Comparison of ENCODE assay signal across 13 mouse cellular contexts in genomic region chr8:110754713-110755112, GRCm38 (mm10). TPM values are rescaled to one million over a fixed set of nuclear protein-coding genes. Genes with fewer than 3 reads are reported as not detected.
DNase-seq lines count a peak whose midpoint lies in the region; ATAC-seq and TF ChIP-seq lines count a peak whose summit lies in the region.
"Had no signal": no experiment of that assay in that cellular context is flagged by ENCODE, and none has a peak within 500 bp of the region (broad histone marks: within the 10 kb centered on the region; RNA-seq: fewer than 3 reads in every experiment).

No protein-coding gene starts in this region.

- H3K36me3 ChIP-seq in hindbrain, embryonic 13.5 days, result no peaks in the 10 kb centered on the region
- H3K36me3 ChIP-seq in hindbrain, embryonic 10.5 days, result no peaks in the 10 kb centered on the region
- H3K36me3 ChIP-seq in midbrain, embryonic 13.5 days, result no peaks in the 10 kb centered on the region
- no peaks in the 10 kb centered on the region for H3K36me3 ChIP-seq in midbrain, embryonic 15.5 days (replicated peaks)
- no peaks in the 10 kb centered on the region for H3K36me3 ChIP-seq in embryonic facial prominence, embryonic 12.5 days
- no peaks in the 10 kb centered on the region for H3K36me3 ChIP-seq in stomach, postnatal 0 days (ENCODE audit: control insufficient read depth, insufficient read depth, low read length)
- no peaks in the 10 kb centered on the region for H3K36me3 ChIP-seq in forebrain, embryonic 13.5 days (ENCODE audit: poor library complexity, severe bottlenecking)
- H3K36me3 ChIP-seq: lung, embryonic 15.5 days had no signal

- TF ChIP-seq EP300 in stomach, postnatal 0 days (optimal IDR thresholded peaks at IDR 0.05), result no peak

- H3K9ac ChIP-seq in hindbrain, embryonic 13.5 days, result 0 out of 2 replicates have a peak overlapping the region, but pooled peaks have one; percentile 19
- H3K9ac ChIP-seq in midbrain, embryonic 13.5 days (replicated peaks), result 0 out of 2 replicates have a peak overlapping the region, but pooled peaks have one; percentile 14
- H3K9ac ChIP-seq in midbrain, embryonic 15.5 days, result no peak overlapping the region
- no peak overlapping the region for H3K9ac ChIP-seq in embryonic facial prominence, embryonic 12.5 days
- H3K9ac ChIP-seq in stomach, postnatal 0 days (ENCODE audit: low read length), result no peak overlapping the region
- no peak overlapping the region for H3K9ac ChIP-seq in forebrain, embryonic 13.5 days
- H3K9ac ChIP-seq: lung, embryonic 15.5 days had no signal

- no peaks in the 10 kb centered on the region for H3K27me3 ChIP-seq in hindbrain, embryonic 13.5 days
- H3K27me3 ChIP-seq in hindbrain, embryonic 10.5 days (ENCODE audit: insufficient read depth, poor library complexity, severe bottlenecking), result no peaks in the 10 kb centered on the region
- H3K27me3 ChIP-seq in midbrain, embryonic 13.5 days, result no peaks in the 10 kb centered on the region
- H3K27me3 ChIP-seq in midbrain, embryonic 15.5 days (replicated peaks), result no peaks in the 10 kb centered on the region
- H3K27me3 ChIP-seq in embryonic facial prominence, embryonic 12.5 days, result no peaks in the 10 kb centered on the region
- H3K27me3 ChIP-seq in stomach, postnatal 0 days (ENCODE audit: control insufficient read depth, insufficient read depth, low read length), result no peaks in the 10 kb centered on the region
- no peaks in the 10 kb centered on the region for H3K27me3 ChIP-seq in forebrain, embryonic 13.5 days
- H3K27me3 ChIP-seq: lung, embryonic 15.5 days had no signal

- no peak for ATAC-seq in hindbrain, embryonic 13.5 days (ENCODE audit: low FRiP score)
- no peak for ATAC-seq in midbrain, embryonic 13.5 days
- no peak for ATAC-seq in midbrain, embryonic 15.5 days (replicated peaks)
- peak; percentile 73; the same call in 1 of the 2 replicates for ATAC-seq in embryonic facial prominence, embryonic 12.5 days (ENCODE audit: insufficient number of reproducible peaks, insufficient read depth, low FRiP score, low TSS enrichment)
- ATAC-seq in stomach, postnatal 0 days (ENCODE audit: low FRiP score, low TSS enrichment), result peak; percentile 27; the same call in 1 of the 2 replicates
- no peak for ATAC-seq in forebrain, embryonic 13.5 days

- DNase-seq in hindbrain, embryonic 10.5 days (ENCODE audit: low spot score), result no peak
- no peak for DNase-seq in stomach, postnatal 0 days (ENCODE audit: low spot score)
- no peak for DNase-seq in gastrocnemius, postnatal 36 days
- DNase-seq: adrenal gland, postnatal 36 days; cerebellum, adult 8-10 months; kidney, adult 18-20 months had no signal

- H3K4me3 ChIP-seq in hindbrain, embryonic 13.5 days, result no peak overlapping the region
- H3K4me3 ChIP-seq in hindbrain, embryonic 10.5 days, result no peak overlapping the region
- H3K4me3 ChIP-seq in midbrain, embryonic 13.5 days (replicated peaks), result no peak overlapping the region
- no peak overlapping the region for H3K4me3 ChIP-seq in midbrain, embryonic 15.5 days
- H3K4me3 ChIP-seq in embryonic facial prominence, embryonic 12.5 days, result no peak overlapping the region
- H3K4me3 ChIP-seq in stomach, postnatal 0 days (ENCODE audit: low read depth, low read length), result no peak overlapping the region
- H3K4me3 ChIP-seq in forebrain, embryonic 13.5 days, result no peak overlapping the region
- H3K4me3 ChIP-seq: lung, embryonic 15.5 days had no signal

- no peaks in the 10 kb centered on the region for H3K9me3 ChIP-seq in hindbrain, embryonic 13.5 days
- no peaks in the 10 kb centered on the region for H3K9me3 ChIP-seq in hindbrain, embryonic 10.5 days
- no peaks in the 10 kb centered on the region for H3K9me3 ChIP-seq in midbrain, embryonic 13.5 days
- H3K9me3 ChIP-seq in midbrain, embryonic 15.5 days, result no peaks in the 10 kb centered on the region
- H3K9me3 ChIP-seq in embryonic facial prominence, embryonic 12.5 days, result no peaks in the 10 kb centered on the region
- no peaks in the 10 kb centered on the region for H3K9me3 ChIP-seq in stomach, postnatal 0 days (ENCODE audit: control insufficient read depth, low read length)
- no peaks in the 10 kb centered on the region for H3K9me3 ChIP-seq in forebrain, embryonic 13.5 days (replicated peaks)
- H3K9me3 ChIP-seq: lung, embryonic 15.5 days had no signal

- WGBS in hindbrain, embryonic 13.5 days, result 57% methylated on average over 4 of the region's 4 CpGs
- 58% methylated on average over 4 of the region's 4 CpGs for WGBS in hindbrain, embryonic 10.5 days
- WGBS in midbrain, embryonic 13.5 days, result 56% methylated on average over 4 of the region's 4 CpGs
- WGBS in midbrain, embryonic 15.5 days, result 61% methylated on average over 4 of the region's 4 CpGs
- WGBS in embryonic facial prominence, embryonic 12.5 days, result 55% methylated on average over 4 of the region's 4 CpGs
- WGBS in stomach, postnatal 0 days, result 28% methylated on average over 4 of the region's 4 CpGs
- 62% methylated on average over 3 of the region's 4 CpGs for WGBS in forebrain, embryonic 13.5 days

- no peak for TF ChIP-seq CTCF in stomach, postnatal 0 days (IDR thresholded peaks at IDR 0.05; ENCODE audit: low read depth)

- H3K4me2 ChIP-seq in hindbrain, embryonic 13.5 days, result no peak overlapping the region
- H3K4me2 ChIP-seq in midbrain, embryonic 13.5 days (replicated peaks), result no peak overlapping the region
- no peak overlapping the region for H3K4me2 ChIP-seq in midbrain, embryonic 15.5 days
- H3K4me2 ChIP-seq in embryonic facial prominence, embryonic 12.5 days (replicated peaks), result no peak overlapping the region
- H3K4me2 ChIP-seq in stomach, postnatal 0 days (replicated peaks; ENCODE audit: low read depth), result no peak overlapping the region
- no peak overlapping the region for H3K4me2 ChIP-seq in forebrain, embryonic 13.5 days
- H3K4me2 ChIP-seq: lung, embryonic 15.5 days had no signal

- no peak overlapping the region for H3K27ac ChIP-seq in hindbrain, embryonic 13.5 days
- H3K27ac ChIP-seq in hindbrain, embryonic 10.5 days, result no peak overlapping the region
- H3K27ac ChIP-seq in midbrain, embryonic 13.5 days, result no peak overlapping the region
- H3K27ac ChIP-seq in midbrain, embryonic 15.5 days, result no peak overlapping the region
- no peak overlapping the region for H3K27ac ChIP-seq in embryonic facial prominence, embryonic 12.5 days
- H3K27ac ChIP-seq in stomach, postnatal 0 days (replicated peaks), result no peak overlapping the region
- H3K27ac ChIP-seq in forebrain, embryonic 13.5 days, result no peak overlapping the region
- H3K27ac ChIP-seq: lung, embryonic 15.5 days had no signal

- intact Hi-C loops in gastrocnemius, postnatal 36 days (cut with DNase I), result loop anchor here (5.0 kb wide), 2 partner anchors 48 to 338 kb away; partner anchors contain the start of genes Clec18a and Pdpr

- 0 out of 2 replicates have a peak, but pooled peaks cover 7% of the 10 kb centered on the region for H3K4me1 ChIP-seq in hindbrain, embryonic 13.5 days (replicated peaks)
- H3K4me1 ChIP-seq in hindbrain, embryonic 10.5 days (replicated peaks), result peaks cover 9% of the 10 kb centered on the region
- H3K4me1 ChIP-seq in midbrain, embryonic 13.5 days (replicated peaks), result 0 out of 2 replicates have a peak, but pooled peaks cover 4% of the 10 kb centered on the region
- H3K4me1 ChIP-seq in midbrain, embryonic 15.5 days, result 0 out of 2 replicates have a peak, but pooled peaks cover under 1% of the 10 kb centered on the region
- H3K4me1 ChIP-seq in embryonic facial prominence, embryonic 12.5 days, result peaks cover 7% of the 10 kb centered on the region; the same call in 1 of the 2 replicates
- no peaks in the 10 kb centered on the region for H3K4me1 ChIP-seq in stomach, postnatal 0 days (replicated peaks; ENCODE audit: control insufficient read depth, insufficient read depth)
- H3K4me1 ChIP-seq in forebrain, embryonic 13.5 days, result no peaks in the 10 kb centered on the region

RNA-seq across cellular contexts. Expression of gene Mtss1l, which starts 33.4 kb away (rescaled TPM):
- polyA plus RNA-seq in hindbrain, embryonic 13.5 days (2015; fragmentation: Nextera tagmentation; extraction: Ambion mirVana), result 19.0 and 20.4 TPM in 2 replicates
- polyA plus RNA-seq in hindbrain, embryonic 10.5 days (2016; fragmentation: Nextera tagmentation; extraction: Ambion mirVana), result 6.4 and 6.9 TPM in 2 replicates
- polyA plus RNA-seq in midbrain, embryonic 13.5 days (2015; fragmentation: Nextera tagmentation; extraction: Ambion mirVana), result 13.7 and 16.6 TPM in 2 replicates
- polyA plus RNA-seq in midbrain, embryonic 15.5 days (2015; fragmentation: Nextera tagmentation; extraction: Ambion mirVana), result 45.7 and 50.0 TPM in 2 replicates
- 10.9 and 17.4 TPM in 2 replicates for polyA plus RNA-seq in embryonic facial prominence, embryonic 12.5 days (2016; fragmentation: Nextera tagmentation; extraction: Ambion mirVana)
- 5.7 and 7.5 TPM in 2 replicates for polyA plus RNA-seq in stomach, postnatal 0 days (2015; fragmentation: Nextera tagmentation; extraction: Ambion mirVana)
- total RNA-seq in gastrocnemius, postnatal 36 days (2021), result 100 to 1,000 TPM in 1 of 2 experiments, 10 to 100 TPM in 1; 78.8 to 106 TPM
- 11.1 and 11.5 TPM in 2 replicates for polyA plus RNA-seq in forebrain, embryonic 13.5 days (2015; fragmentation: Nextera tagmentation; extraction: Ambion mirVana)
- total RNA-seq: granulocyte monocyte progenitor cell, adult 5-6 weeks had no signal

RNA-seq across cellular contexts. Expression of gene Il34, which starts 51.0 kb away (rescaled TPM):
- 2.7 and 2.8 TPM in 2 replicates for polyA plus RNA-seq in hindbrain, embryonic 13.5 days (2015; fragmentation: Nextera tagmentation; extraction: Ambion mirVana)
- polyA plus RNA-seq in hindbrain, embryonic 10.5 days (2016; fragmentation: Nextera tagmentation; extraction: Ambion mirVana), result 0.37 TPM in 1 of 2 replicates, not detected in the other
- 2.2 and 2.7 TPM in 2 replicates for polyA plus RNA-seq in midbrain, embryonic 13.5 days (2015; fragmentation: Nextera tagmentation; extraction: Ambion mirVana)
- 6.9 and 8.2 TPM in 2 replicates for polyA plus RNA-seq in midbrain, embryonic 15.5 days (2015; fragmentation: Nextera tagmentation; extraction: Ambion mirVana)
- 0.46 and 0.83 TPM in 2 replicates for polyA plus RNA-seq in embryonic facial prominence, embryonic 12.5 days (2016; fragmentation: Nextera tagmentation; extraction: Ambion mirVana)
- 5.0 and 6.4 TPM in 2 replicates for polyA plus RNA-seq in stomach, postnatal 0 days (2015; fragmentation: Nextera tagmentation; extraction: Ambion mirVana)
- total RNA-seq in gastrocnemius, postnatal 36 days (2021), result 1 to 10 TPM; 4.8 TPM
- polyA plus RNA-seq in forebrain, embryonic 13.5 days (2015; fragmentation: Nextera tagmentation; extraction: Ambion mirVana), result 1.2 and 1.3 TPM in 2 replicates
- total RNA-seq: granulocyte monocyte progenitor cell, adult 5-6 weeks had no signal

Comparison
In these comparisons a context has a peak if more than half of its experiments do, and no peak if none do; other contexts are left out.
1. H3K9ac ChIP-seq: peak in hindbrain, embryonic 13.5 days (single experiment) and midbrain, embryonic 13.5 days (single experiment); none in midbrain, embryonic 15.5 days (single experiment), embryonic facial prominence, embryonic 12.5 days (single experiment), stomach, postnatal 0 days (single experiment) and forebrain, embryonic 13.5 days (single experiment).
2. ATAC-seq: peak in embryonic facial prominence, embryonic 12.5 days (single experiment) and stomach, postnatal 0 days (single experiment); none in hindbrain, embryonic 13.5 days (single experiment), midbrain, embryonic 13.5 days (single experiment), midbrain, embryonic 15.5 days (single experiment) and forebrain, embryonic 13.5 days (single experiment).